Mouse (Mus musculus) myocyte (in vitro differentiated cells): ENCODE data around the gene Gal3st1.

Experiments
- CEBPB ChIP-seq: IDR thresholded peaks from 2 replicates; pipeline ENCODE4 v1.6.1; 2011; ENCODE audit warnings: mild to moderate bottlenecking, moderate library complexity; ENCODE audit not compliant: poor library complexity, insufficient read depth, severe bottlenecking
- E2F4 ChIP-seq: IDR thresholded peaks from one replicate; pipeline ENCODE4 v1.6.1; 2011; ENCODE audit warnings: mild to moderate bottlenecking, control low read depth, moderate library complexity; ENCODE audit not compliant: insufficient read depth
- MAX ChIP-seq: IDR thresholded peaks from one replicate; pipeline ENCODE4 v1.6.1; 2011; ENCODE audit warnings: low read depth, mild to moderate bottlenecking, control low read depth
- MYOD1 ChIP-seq, 3 experiments: IDR thresholded peaks; one replicate each; pipeline ENCODE4 v1.6.1; 2011; ENCODE audit warnings: control low read depth in 2 of 3, low read depth in 2 of 3, mild to moderate bottlenecking in 2 of 3, moderate library complexity in 1 of 3; ENCODE audit not compliant: insufficient read length in 2 of 3, control insufficient read depth in 1 of 3
- MYOG ChIP-seq, 3 experiments: IDR thresholded peaks; one replicate each; pipeline ENCODE4 v1.6.1; 2011; ENCODE audit warnings: control low read depth in 2 of 3, low read depth in 2 of 3, mild to moderate bottlenecking in 2 of 3; ENCODE audit not compliant: insufficient read length in 2 of 3, control insufficient read depth in 1 of 3, insufficient read depth in 1 of 3
- POLR2A ChIP-seq: IDR thresholded peaks from one replicate; pipeline ENCODE4 v1.6.1; 2011; ENCODE audit warnings: low read depth, mild to moderate bottlenecking, control low read depth, moderate library complexity; ENCODE audit not compliant: insufficient read length
- POLR2AphosphoS2 ChIP-seq: IDR thresholded peaks from one replicate; pipeline ENCODE4 v1.6.1; 2011; ENCODE audit warnings: low read depth, control low read depth; ENCODE audit not compliant: insufficient read length
- REST ChIP-seq: IDR thresholded peaks from one replicate; pipeline ENCODE4 v1.6.1; 2011; ENCODE audit warnings: mild to moderate bottlenecking, control low read depth, moderate library complexity; ENCODE audit not compliant: insufficient read depth, insufficient read length
- TCF12 ChIP-seq: IDR thresholded peaks from one replicate; pipeline ENCODE4 v1.6.1; 2011; ENCODE audit warnings: mild to moderate bottlenecking, control low read depth; ENCODE audit not compliant: poor library complexity, insufficient read depth, severe bottlenecking
- TCF3 ChIP-seq: IDR thresholded peaks from one replicate; pipeline ENCODE4 v1.6.1; 2011; ENCODE audit warnings: low read depth, control low read depth; ENCODE audit not compliant: insufficient read length

GRCm38 (mm10) chr11:3937321-3937874, 46.0 kb upstream of the Gal3st1 start:
- TF ChIP-seq MAX (no peak), MYOG (IDR thresholded peaks at IDR 0.05; ENCODE audit: control insufficient read depth in 1 of 3, insufficient read depth in 1 of 3, insufficient read length in 2 of 3, low read depth in 2 of 3) (no peak), POLR2A (no peak), TCF3 (no peak), MYOD1 (IDR thresholded peaks at IDR 0.05; ENCODE audit: control insufficient read depth in 1 of 3, insufficient read length in 2 of 3, low read depth in 2 of 3) (no peak), E2F4 (no peak), POLR2AphosphoS2 (no peak), REST (no peak), CEBPB (no peak), TCF12 (no peak)
